Mouse (Mus musculus) small intestine, adult 2 months (tissue): ENCODE measurements around the gene Shisa2. TPM values are rescaled to one million over a fixed set of nuclear protein-coding genes. Genes with fewer than 3 reads are reported as not detected.
A peak's percentile ranks its signal among the peaks of the same experiment; 100 is the strongest.
"Not testable (repeated sequence)": the region's sequence is repeated elsewhere in the genome, so short reads cannot be mapped to it uniquely, and the experiment has no call there.

Source experiments
- H3K27ac ChIP-seq: fragments of 200-500 bp; 2 replicates; pipeline ENCODE4 v1.5.1; 2012; ENCODE audit warnings: low read depth, low read length, control low read depth, inconsistent platforms; ENCODE audit not compliant: insufficient read depth
- H3K27me3 ChIP-seq: fragments of 200-500 bp; 2 replicates; pipeline ENCODE4 v1.6.1; 2012; ENCODE audit warnings: mild to moderate bottlenecking, moderate library complexity, low read length, inconsistent platforms; ENCODE audit not compliant: control insufficient read depth, insufficient read depth
- H3K36me3 ChIP-seq: fragments of 200-500 bp; 2 replicates; pipeline ENCODE4 v1.6.1; 2012; ENCODE audit warnings: mild to moderate bottlenecking, low read length, control low read depth, inconsistent platforms; ENCODE audit not compliant: control insufficient read depth, insufficient read depth
- H3K4me1 ChIP-seq: fragments of 200-500 bp; 2 replicates; pipeline ENCODE4 v1.6.1; 2012; ENCODE audit warnings: low read length, inconsistent platforms, mixed read lengths; ENCODE audit not compliant: control insufficient read depth, insufficient read depth, insufficient read length
- H3K4me3 ChIP-seq: fragments of 200-500 bp; 2 replicates; pipeline ENCODE4 v1.5.1; 2012; ENCODE audit warnings: low read depth, mild to moderate bottlenecking, control low read depth, inconsistent platforms, low read length, moderate library complexity
- CTCF ChIP-seq: fragments of 200-500 bp; IDR thresholded peaks from 2 replicates; pipeline ENCODE4 v1.5.1; 2012; ENCODE audit warnings: low read depth, mild to moderate bottlenecking, control low read depth, inconsistent platforms, low read length, moderate library complexity, mixed read lengths; ENCODE audit not compliant: insufficient replicate concordance, insufficient read length; ENCODE audit errors: extremely low read depth
- POLR2A ChIP-seq: fragments of 200-500 bp; IDR thresholded peaks from 2 replicates; pipeline ENCODE4 v1.6.1; 2012; ENCODE audit warnings: low read depth, mild to moderate bottlenecking, control low read depth, inconsistent platforms, low read length, moderate library complexity
- WGBS: fragments of 180-500 bp; shearing (Covaris S2); methylation state at CpG from one replicate; pipeline ENCODE4 v1.1.7; 2018; 5-methylcytosine and 5-hydroxymethylcytosine counted together
- polyA plus RNA-seq: library from polyadenylated mRNA; depleted of rRNA; stranded (reverse); fragments of >200 nt; gene quantifications from 2 replicates; pipeline ENCODE4 v1.2.3, GENCODE M21; 2012

Gene Shisa2
- polyA plus RNA-seq, 1 experiment, result 20.7 TPM

DNA sequence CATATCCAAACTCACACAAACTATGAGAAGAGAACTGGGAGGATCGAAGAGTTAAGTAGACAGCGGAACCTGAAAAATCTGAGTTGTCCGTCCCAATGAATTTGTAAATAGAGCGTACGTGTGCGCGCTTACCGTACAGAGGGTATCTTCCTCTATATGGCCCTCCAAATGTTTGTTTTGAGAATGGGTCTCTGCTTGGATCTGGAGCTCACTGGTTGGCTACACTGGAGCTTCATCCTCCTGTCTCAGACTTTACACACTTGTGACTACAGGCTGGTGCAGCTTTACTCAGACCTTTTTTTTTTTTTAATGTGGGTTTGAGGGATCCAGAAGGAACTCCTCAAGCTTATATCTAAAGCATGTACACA lies 26.9 kb upstream of the Shisa2 start:
- Histone ChIP-seq H3K4me1 (peaks cover 3% of the 10 kb centered on the region), H3K4me3 (peak overlapping the region; percentile 80), H3K27ac (peak overlapping the region; percentile 66), H3K36me3 (peaks cover 5% of the 10 kb centered on the region), H3K27me3 (no peaks in the 10 kb centered on the region)
- WGBS, result 3% methylated on average over 8 of the region's 8 CpGs
- TF ChIP-seq CTCF (no peak), POLR2A (no peak)

DNA sequence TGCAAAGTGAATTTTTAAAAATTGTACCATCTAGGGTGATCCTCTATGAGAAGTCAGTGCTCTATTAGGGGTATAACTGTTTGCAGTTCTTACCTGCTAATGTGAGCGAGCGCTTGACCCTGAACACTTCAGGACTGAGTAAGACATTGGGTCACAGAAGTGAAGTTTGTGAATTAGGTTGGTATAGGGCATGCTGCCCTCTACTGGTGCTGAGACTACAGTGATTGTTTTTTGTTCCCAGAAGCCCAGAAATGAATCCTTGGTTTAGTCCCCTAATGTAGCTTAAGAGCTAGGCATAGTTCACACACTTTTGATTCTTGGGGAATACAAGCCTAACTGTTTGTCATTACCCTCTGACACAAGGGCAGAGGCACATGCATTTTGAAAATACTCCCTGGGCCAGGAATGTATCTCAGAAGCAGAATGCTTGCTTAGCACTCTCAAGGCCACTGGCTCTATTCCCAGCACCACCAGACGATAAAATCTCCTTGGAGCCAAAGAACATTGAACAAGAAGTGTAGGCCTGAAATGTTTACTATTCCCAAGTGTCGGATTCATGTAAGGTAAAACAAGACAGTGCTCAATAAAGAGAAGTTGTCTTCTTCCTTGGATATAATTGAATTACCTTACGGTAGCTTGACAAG lies 21.0 kb upstream of the Shisa2 start:
- TF ChIP-seq CTCF (no peak), POLR2A (no peak)

DNA sequence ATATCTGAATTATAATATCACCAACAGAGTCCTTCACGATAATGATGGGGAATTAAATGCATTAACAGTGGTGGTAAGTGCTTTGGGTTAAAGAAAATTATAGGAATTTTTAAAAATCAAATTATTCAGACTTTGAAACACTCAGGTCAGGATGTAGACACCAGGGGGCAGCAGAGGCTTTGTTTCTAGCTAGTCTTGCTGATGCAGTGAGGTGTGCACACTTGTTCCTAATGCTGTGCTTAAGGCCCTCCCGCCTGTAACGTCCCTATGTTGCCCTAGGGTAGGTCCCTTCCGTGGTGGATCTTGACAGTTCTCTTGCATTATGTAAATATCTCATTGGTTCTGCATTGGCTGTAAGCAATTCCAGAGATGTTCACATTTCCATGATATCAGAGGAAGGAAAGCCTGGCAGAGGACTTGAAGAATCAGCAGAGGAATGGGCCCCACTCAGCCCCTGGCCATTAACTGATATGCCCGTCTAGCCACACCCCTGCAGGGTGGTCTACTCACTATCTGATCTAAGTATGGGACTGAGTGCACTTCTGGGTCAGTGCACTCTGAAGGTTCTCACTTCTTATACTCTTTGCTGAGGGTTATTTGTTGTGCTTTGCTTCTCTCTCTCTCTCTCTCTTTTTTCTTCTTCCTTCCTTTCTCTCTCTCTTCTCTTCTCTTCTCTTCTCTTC lies 19.3 kb upstream of the Shisa2 start:
- Histone ChIP-seq H3K4me1 (peaks cover 3% of the 10 kb centered on the region; the same call in 1 of the 2 replicates), H3K36me3 (no peaks in the 10 kb centered on the region), H3K4me3 (no peak overlapping the region), H3K27me3 (no peaks in the 10 kb centered on the region), H3K27ac (no peak overlapping the region)
- peak; percentile 63; the same call in 1 of the 2 replicates for TF ChIP-seq CTCF
- no peak for TF ChIP-seq POLR2A
- WGBS, result 19% methylated on average over 5 of the region's 5 CpGs

More for the DNA sequence above, 21.0 kb upstream of the Shisa2 start:
- Histone ChIP-seq H3K36me3 (no peaks in the 10 kb centered on the region), H3K4me1 (peaks cover 3% of the 10 kb centered on the region; the same call in 1 of the 2 replicates), H3K4me3 (no peak overlapping the region), H3K27me3 (no peaks in the 10 kb centered on the region), H3K27ac (no peak overlapping the region)
- WGBS, result 61% methylated on average over 5 of the region's 5 CpGs

DNA sequence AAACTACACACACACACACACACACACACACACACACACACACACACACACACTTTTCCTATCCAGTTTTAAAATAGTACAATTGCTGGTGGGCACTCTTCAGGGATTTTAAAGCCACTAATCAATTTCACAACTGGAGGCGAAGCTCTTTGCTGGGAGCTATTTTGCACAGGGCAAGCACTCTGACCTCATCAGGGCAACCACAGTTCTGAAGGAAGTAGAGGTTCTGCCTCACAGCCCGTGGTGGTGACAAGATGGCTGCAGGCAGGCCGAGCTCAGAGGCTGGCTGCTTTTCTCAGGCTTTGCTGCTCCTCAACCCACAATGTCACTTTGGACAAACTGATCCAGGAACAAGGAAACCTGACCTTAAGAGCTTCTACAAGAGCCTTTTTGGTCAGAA lies 18.1 kb upstream of the Shisa2 start:
- Histone ChIP-seq H3K27ac (no peak overlapping the region), H3K4me3 (no peak overlapping the region), H3K4me1 (no peaks in the 10 kb centered on the region), H3K27me3 (no peaks in the 10 kb centered on the region), H3K36me3 (no peaks in the 10 kb centered on the region)
- 70% methylated on average over 3 of the region's 3 CpGs for WGBS
- TF ChIP-seq CTCF (no peak), POLR2A (no peak)

DNA sequence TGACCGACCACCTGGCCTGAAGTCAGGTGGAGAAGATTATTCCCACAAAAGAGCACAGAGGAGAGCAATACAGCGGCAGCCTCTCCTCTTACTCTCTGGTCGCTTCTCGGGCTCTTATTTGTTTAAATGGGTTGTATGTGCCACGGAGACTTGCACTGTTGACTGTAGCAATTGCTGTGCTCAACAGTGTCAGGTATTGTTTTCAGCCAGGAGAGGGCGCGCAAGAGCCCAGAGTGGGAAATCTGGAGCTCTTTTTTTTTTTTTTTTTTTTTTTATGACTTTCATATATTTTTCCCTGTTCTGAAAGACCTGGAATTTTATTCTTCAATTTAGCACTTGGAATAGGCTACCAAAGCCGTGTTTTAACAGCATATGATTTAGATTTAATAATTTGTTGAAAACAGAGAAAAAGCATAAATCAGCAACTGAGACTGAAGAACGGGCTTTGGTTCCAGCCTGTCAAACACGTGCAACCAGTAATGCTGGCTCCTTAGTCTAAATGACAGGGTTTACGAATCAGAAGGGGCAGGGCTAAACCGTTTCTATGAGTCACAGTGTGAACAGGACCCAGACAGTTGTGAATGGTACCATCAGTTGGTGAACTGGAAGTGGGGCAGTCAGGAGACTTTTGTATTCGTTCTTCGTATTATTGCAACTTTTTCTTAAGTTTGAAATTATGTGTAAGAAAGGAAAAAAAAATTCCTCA lies 12.0 kb upstream of the Shisa2 start:
- Histone ChIP-seq H3K27me3 (no peaks in the 10 kb centered on the region), H3K36me3 (no peaks in the 10 kb centered on the region), H3K4me1 (no peaks in the 10 kb centered on the region), H3K27ac (no peak overlapping the region), H3K4me3 (no peak overlapping the region)
- WGBS, result 52% methylated on average over 14 of the region's 14 CpGs
- TF ChIP-seq POLR2A (no peak), CTCF (peak; percentile 63; the same call in 1 of the 2 replicates)

DNA sequence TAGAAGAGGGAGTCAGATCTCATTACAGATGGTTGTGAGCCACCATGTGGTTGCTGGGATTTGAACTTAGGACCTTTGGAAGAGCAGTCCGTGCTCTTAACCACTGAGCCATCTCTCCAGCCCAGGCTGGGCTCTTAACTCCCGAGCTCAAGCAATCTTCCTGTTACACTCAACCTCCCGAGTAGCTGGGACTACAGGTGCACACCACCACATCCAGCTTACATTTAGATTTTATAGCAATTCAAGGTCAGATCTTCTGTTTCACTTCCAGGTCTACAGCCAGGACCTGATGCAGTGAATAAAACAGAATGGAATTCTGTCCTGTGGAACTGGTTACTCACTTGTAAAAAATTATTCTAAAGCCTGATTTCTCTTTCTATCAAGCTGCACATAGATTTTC lies 11.0 kb upstream of the Shisa2 start:
- not testable (repeated sequence) for H3K4me1 ChIP-seq, H3K27me3 ChIP-seq, H3K36me3 ChIP-seq, H3K4me3 ChIP-seq, H3K27ac ChIP-seq
- 56% methylated on average over 3 of the region's 3 CpGs for WGBS

DNA sequence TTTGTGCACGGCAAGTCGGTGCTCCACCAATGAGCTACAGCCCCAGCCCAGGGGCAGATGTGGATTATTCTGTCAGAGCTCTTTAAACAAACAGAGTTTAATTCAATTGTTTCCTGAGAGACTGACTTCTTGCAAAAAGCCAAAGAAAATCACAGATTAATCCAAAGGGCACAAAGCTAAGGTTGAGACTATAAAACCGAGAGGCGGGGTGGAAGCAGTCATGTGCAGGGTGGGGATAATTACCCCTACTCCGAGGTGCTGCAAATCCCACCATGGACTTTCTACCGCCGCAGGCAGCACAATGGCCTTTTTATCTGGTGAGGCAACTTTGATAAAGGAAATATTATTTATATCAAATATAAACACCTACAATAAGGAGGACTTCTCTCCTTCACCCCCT lies 8.3 kb upstream of the Shisa2 start:
- 27% methylated on average over 7 of the region's 7 CpGs for WGBS
- H3K4me3 ChIP-seq, result no peak overlapping the region
- H3K27ac ChIP-seq, result no peak overlapping the region
- H3K36me3 ChIP-seq, result no peaks in the 10 kb centered on the region
- no peaks in the 10 kb centered on the region for H3K27me3 ChIP-seq
- TF ChIP-seq POLR2A, result no peak
- no peak for TF ChIP-seq CTCF
- no peaks in the 10 kb centered on the region for H3K4me1 ChIP-seq
